20 mouse cellular contexts compared by ENCODE assay signal in genomic region chr7:107496923-107497322, GRCm38 (mm10).
A peak's percentile ranks its signal among the peaks of the same experiment; 100 is the strongest.
DNase-seq lines count a peak whose midpoint lies in the region; ATAC-seq lines count a peak whose summit lies in the region.
"Had no signal": no experiment of that assay in that cellular context is flagged by ENCODE, and none has a peak within 500 bp of the region (broad histone marks: within the 10 kb centered on the region; RNA-seq: fewer than 3 reads in every experiment).

No protein-coding gene starts in this region.

- 59% methylated on average over 7 of the region's 7 CpGs for WGBS in forebrain, embryonic 16.5 days
- 79% methylated on average over 7 of the region's 7 CpGs for WGBS in forebrain, embryonic 11.5 days

- H3K4me1 ChIP-seq in forebrain, embryonic 16.5 days (replicated peaks; ENCODE audit: control insufficient read depth, insufficient read depth, low read length) = no peaks in the 10 kb centered on the region
- H3K4me1 ChIP-seq in forebrain, embryonic 11.5 days (replicated peaks; ENCODE audit: control insufficient read depth, insufficient read depth, low read length) = no peaks in the 10 kb centered on the region
- H3K4me1 ChIP-seq: embryonic facial prominence, embryonic 13.5 days; hindbrain, embryonic 15.5 days; midbrain, embryonic 15.5 days; neural tube, embryonic 13.5 days had no signal

- no peak overlapping the region for H3K4me2 ChIP-seq in forebrain, embryonic 16.5 days (ENCODE audit: low read length)
- no peak overlapping the region for H3K4me2 ChIP-seq in forebrain, embryonic 11.5 days (ENCODE audit: low read depth, low read length, severe bottlenecking)
- H3K4me2 ChIP-seq: embryonic facial prominence, embryonic 13.5 days; heart, embryonic 11.5 days; hindbrain, embryonic 15.5 days; midbrain, embryonic 15.5 days; neural tube, embryonic 13.5 days had no signal

- no peak for DNase-seq in forebrain, embryonic 11.5 days (ENCODE audit: low spot score)
- DNase-seq in layer of hippocampus, adult 11-12 months (ENCODE audit: low spot score) = peak; percentile 12
- DNase-seq in layer of hippocampus, postnatal 25 days (ENCODE audit: extremely low spot score in 1 of 2, low spot score in 1 of 2) = no peak
- peak; percentile 28 for DNase-seq in right cerebral cortex, adult 18-20 months
- no peak for DNase-seq in right cerebral cortex, postnatal 4 days
- DNase-seq in adrenal gland, postnatal 14 days = no peak
- DNase-seq: cerebellum, postnatal 36 days; embryo, embryonic 11 days; kidney, adult 2 months; spleen, adult 18-20 months had no signal

- H3K27ac ChIP-seq in forebrain, embryonic 16.5 days (ENCODE audit: low read length) = no peak overlapping the region
- H3K27ac ChIP-seq in forebrain, embryonic 11.5 days (ENCODE audit: low read depth, low read length) = no peak overlapping the region
- H3K27ac ChIP-seq: embryonic facial prominence, embryonic 13.5 days; hindbrain, embryonic 15.5 days; kidney, postnatal 0 days; left cerebral cortex, adult 2 months; macrophage; midbrain, embryonic 15.5 days; neural tube, embryonic 13.5 days had no signal

- no peaks in the 10 kb centered on the region for H3K36me3 ChIP-seq in forebrain, embryonic 16.5 days (ENCODE audit: control insufficient read depth, insufficient read depth)
- H3K36me3 ChIP-seq in forebrain, embryonic 11.5 days (ENCODE audit: control insufficient read depth, insufficient read depth, low read length) = no peaks in the 10 kb centered on the region
- H3K36me3 ChIP-seq: embryonic facial prominence, embryonic 13.5 days; hindbrain, embryonic 15.5 days; midbrain, embryonic 15.5 days; neural tube, embryonic 13.5 days had no signal

- no peaks in the 10 kb centered on the region for H3K27me3 ChIP-seq in forebrain, embryonic 16.5 days (replicated peaks; ENCODE audit: control insufficient read depth, insufficient read depth, low read length)
- H3K27me3 ChIP-seq in forebrain, embryonic 11.5 days (ENCODE audit: control insufficient read depth, insufficient read depth, low read length) = no peaks in the 10 kb centered on the region
- H3K27me3 ChIP-seq: embryonic facial prominence, embryonic 13.5 days; hindbrain, embryonic 15.5 days; midbrain, embryonic 15.5 days; neural tube, embryonic 13.5 days; Patski had no signal

- H3K9ac ChIP-seq in forebrain, embryonic 16.5 days (replicated peaks; ENCODE audit: low read depth, low read length) = no peak overlapping the region
- H3K9ac ChIP-seq in forebrain, embryonic 11.5 days (ENCODE audit: low read length) = no peak overlapping the region
- H3K9ac ChIP-seq: embryonic facial prominence, embryonic 13.5 days; hindbrain, embryonic 15.5 days; midbrain, embryonic 15.5 days; neural tube, embryonic 13.5 days had no signal

- H3K4me3 ChIP-seq in forebrain, embryonic 16.5 days (replicated peaks; ENCODE audit: low read length) = no peak overlapping the region
- no peak overlapping the region for H3K4me3 ChIP-seq in forebrain, embryonic 11.5 days (ENCODE audit: low read depth, low read length)
- H3K4me3 ChIP-seq: embryonic facial prominence, embryonic 13.5 days; hindbrain, embryonic 15.5 days; left cerebral cortex, adult 2 months; midbrain, embryonic 15.5 days; neural tube, embryonic 13.5 days had no signal

- peak; percentile 44; the same call in 1 of the 2 replicates for ATAC-seq in forebrain, embryonic 16.5 days
- ATAC-seq in forebrain, embryonic 11.5 days (replicated peaks; ENCODE audit: low FRiP score) = no peak
- ATAC-seq: midbrain, embryonic 15.5 days; Patski had no signal

- no peaks in the 10 kb centered on the region for H3K9me3 ChIP-seq in forebrain, embryonic 16.5 days (ENCODE audit: control insufficient read depth, low read length)
- no peaks in the 10 kb centered on the region for H3K9me3 ChIP-seq in forebrain, embryonic 11.5 days (ENCODE audit: control insufficient read depth, low read length)
- H3K9me3 ChIP-seq: embryonic facial prominence, embryonic 13.5 days; hindbrain, embryonic 15.5 days; midbrain, embryonic 15.5 days; neural tube, embryonic 13.5 days had no signal

Comparison
In these comparisons a context has a peak if more than half of its experiments do, and no peak if none do; other contexts are left out.
1. DNase-seq: peak in layer of hippocampus, adult 11-12 months (single experiment) and right cerebral cortex, adult 18-20 months (single experiment); none in forebrain, embryonic 11.5 days (single experiment), layer of hippocampus, postnatal 25 days (0 of 2), right cerebral cortex, postnatal 4 days (single experiment) and adrenal gland, postnatal 14 days (single experiment).